Mouse (Mus musculus) brain, embryonic 14.5 days (tissue): ENCODE results near the gene Kcnq1.

Experiments
- CTCF ChIP-seq: fragments of 200-500 bp; IDR thresholded peaks from 2 replicates; pipeline ENCODE4 v1.5.1; 2012; ENCODE audit warnings: inconsistent platforms, mild to moderate bottlenecking, moderate library complexity, borderline replicate concordance; ENCODE audit not compliant: insufficient read depth, insufficient read length; ENCODE audit errors: extremely low read depth
- POLR2A ChIP-seq: fragments of 200-500 bp; IDR thresholded peaks from 2 replicates; pipeline ENCODE4 v1.6.1; 2012; ENCODE audit warnings: mild to moderate bottlenecking, inconsistent platforms, borderline replicate concordance; ENCODE audit not compliant: poor library complexity, insufficient read depth, insufficient read length, severe bottlenecking; ENCODE audit errors: extremely low read depth

DNA sequence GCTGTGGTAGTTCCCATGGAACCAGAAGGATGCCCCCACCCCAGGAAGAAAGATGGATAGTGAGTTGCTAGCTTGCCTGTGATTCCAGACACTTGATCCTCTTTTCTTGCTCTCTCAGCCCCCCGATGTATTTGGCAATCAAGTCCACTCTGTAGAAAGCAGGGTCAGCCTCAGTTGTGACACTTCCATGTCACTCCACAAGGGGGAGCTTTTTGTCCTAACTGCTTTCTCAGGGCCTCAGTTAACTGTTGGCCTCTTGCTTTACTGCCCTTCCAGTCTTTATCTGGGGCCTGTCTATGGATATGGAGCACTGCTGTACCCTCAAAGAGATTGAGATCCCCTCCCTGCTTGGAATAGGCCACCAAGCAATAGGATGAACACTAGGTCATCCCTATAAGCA, 33.1 kb upstream of the Kcnq1 start:
- TF ChIP-seq POLR2A (no peak), CTCF (peak; percentile 61; the same call in 1 of the 2 replicates)
